Mouse (Mus musculus) frontal cortex, postnatal 36 days (tissue): Measurements from ENCODE around the gene Adra1d.

Experiments
- DNase-seq, 2 experiments: peaks; one replicate each; pipeline ENCODE4 v3.0.0; 2022; ENCODE audit warnings: low spot score in 2 of 2

Gene Adra1d

GRCm38 (mm10) chr2:131541686-131542085 is 20.4 kb downstream of the Adra1d start:
- DNase-seq: no peak

GRCm38 (mm10) chr2:131539780-131540179 is 22.3 kb downstream of the Adra1d start:
- DNase-seq: peak in 1 of 2 experiments; percentile 24

- no peak for DNase-seq
Observed at GRCm38 (mm10) chr2:131538341-131538740, 23.7 kb downstream of the Adra1d start.

GRCm38 (mm10) chr2:131535168-131535567 is 26.9 kb downstream of the Adra1d start:
- no peak for DNase-seq

- no peak for DNase-seq
Observed at GRCm38 (mm10) chr2:131531271-131531670, 30.8 kb downstream of the Adra1d start.

GRCm38 (mm10) chr2:131530623-131531008 is 31.5 kb downstream of the Adra1d start:
- DNase-seq: peak in 1 of 2 experiments; percentile 62

GRCm38 (mm10) chr2:131529898-131530622 is 32.0 kb downstream of the Adra1d start:
- peak; percentile 60 to 85 for DNase-seq

- no peak for DNase-seq
Observed at GRCm38 (mm10) chr2:131527061-131527460, 35.0 kb downstream of the Adra1d start.

GRCm38 (mm10) chr2:131520743-131521142 is 41.3 kb downstream of the Adra1d start:
- DNase-seq: no peak

- DNase-seq: no peak
Observed at GRCm38 (mm10) chr2:131518790-131519189, 43.3 kb downstream of the Adra1d start.

- no peak for DNase-seq
Observed at GRCm38 (mm10) chr2:131517550-131517949, 44.5 kb downstream of the Adra1d start.

GRCm38 (mm10) chr2:131514055-131514621 is 47.9 kb downstream of the Adra1d start:
- peak in 1 of 2 experiments; percentile 36 for DNase-seq

- no peak for DNase-seq
Observed at GRCm38 (mm10) chr2:131513477-131513876, 48.6 kb downstream of the Adra1d start.

GRCm38 (mm10) chr2:131510531-131510930 is 51.6 kb downstream of the Adra1d start:
- no peak for DNase-seq

GRCm38 (mm10) chr2:131509671-131510313 is 52.3 kb downstream of the Adra1d start:
- DNase-seq: peak; percentile 57 to 68

- DNase-seq: peak in 1 of 2 experiments; percentile 45
Observed at GRCm38 (mm10) chr2:131508501-131508900, 53.6 kb downstream of the Adra1d start.

GRCm38 (mm10) chr2:131506358-131506757 is 55.7 kb downstream of the Adra1d start:
- DNase-seq: no peak

GRCm38 (mm10) chr2:131505431-131505830 is 56.7 kb downstream of the Adra1d start:
- no peak for DNase-seq

GRCm38 (mm10) chr2:131502561-131502960 is 59.5 kb downstream of the Adra1d start:
- DNase-seq: no peak

GRCm38 (mm10) chr2:131501886-131502285 is 60.2 kb downstream of the Adra1d start:
- no peak for DNase-seq

- no peak for DNase-seq
Observed at GRCm38 (mm10) chr2:131499290-131499845, 62.7 kb downstream of the Adra1d start.

- no peak for DNase-seq
Observed at GRCm38 (mm10) chr2:131498219-131498618, 63.9 kb downstream of the Adra1d start.
